Mouse (Mus musculus) midbrain, embryonic 10.5 days (tissue): ENCODE measurements around the gene Akr1d1. TPM values are rescaled to one million over a fixed set of nuclear protein-coding genes. Genes with fewer than 3 reads are reported as not detected.

ENCODE experiments used
- DNase-seq: peaks from one replicate; pipeline ENCODE4 v3.0.0-alpha.2; 2017; ENCODE audit warnings: low spot score
- H3K27ac ChIP-seq: fragments of 300-500 bp; sonication (generic); replicated peaks from 2 replicates; pipeline ENCODE4 v1.5.1; 2016; ENCODE audit warnings: mild to moderate bottlenecking
- H3K27me3 ChIP-seq: fragments of 300-500 bp; sonication (generic); 2 replicates; pipeline ENCODE4 v1.6.1; 2016; ENCODE audit warnings: low read depth, mild to moderate bottlenecking; ENCODE audit not compliant: poor library complexity, severe bottlenecking
- H3K36me3 ChIP-seq: fragments of 300-500 bp; sonication (generic); 2 replicates; pipeline ENCODE4 v1.6.1; 2016; ENCODE audit warnings: mild to moderate bottlenecking, moderate library complexity
- H3K4me1 ChIP-seq: fragments of 300-500 bp; sonication (generic); 2 replicates; pipeline ENCODE4 v1.6.1; 2016
- H3K4me3 ChIP-seq: fragments of 300-500 bp; sonication (generic); 2 replicates; pipeline ENCODE4 v1.5.1; 2016; ENCODE audit warnings: mild to moderate bottlenecking, moderate library complexity
- H3K9me3 ChIP-seq: fragments of 300-500 bp; sonication (generic); replicated peaks from 2 replicates; pipeline ENCODE4 v1.6.1; 2016; ENCODE audit warnings: mild to moderate bottlenecking
- WGBS: fragments of 180-500 bp; shearing (Covaris S2); methylation state at CpG from one replicate; pipeline ENCODE4 v1.1.7; 2016; 5-methylcytosine and 5-hydroxymethylcytosine counted together
- polyA plus RNA-seq: library from polyadenylated mRNA; unstranded; fragments of >200 nt; fragmentation: Nextera tagmentation; extraction: Ambion mirVana; gene quantifications from 2 replicates; pipeline ENCODE4 v1.2.1, GENCODE M21; 2016

The Akr1d1 gene
- polyA plus RNA-seq, 1 experiment from 2014 or later, result not detected

- no peak overlapping the region for H3K4me3 ChIP-seq
- no peak overlapping the region for H3K27ac ChIP-seq
- H3K36me3 ChIP-seq, result no peaks in the 10 kb centered on the region
- DNase-seq, result no peak
- no peaks in the 10 kb centered on the region for H3K9me3 ChIP-seq
- no peaks in the 10 kb centered on the region for H3K27me3 ChIP-seq
- H3K4me1 ChIP-seq, result no peaks in the 10 kb centered on the region
- WGBS, result 89% methylated on average over 3 of the region's 3 CpGs
Observed at GRCm38 (mm10) chr6:37536831-37537230, 6.9 kb downstream of the Akr1d1 start.

- Histone ChIP-seq H3K9me3 (no peaks in the 10 kb centered on the region), H3K4me3 (no peak overlapping the region), H3K27me3 (no peaks in the 10 kb centered on the region), H3K4me1 (no peaks in the 10 kb centered on the region), H3K36me3 (no peaks in the 10 kb centered on the region), H3K27ac (no peak overlapping the region)
- WGBS, result 91% methylated on average over 3 of the region's 3 CpGs
- no peak for DNase-seq
Observed at GRCm38 (mm10) chr6:37537801-37538200, 7.8 kb downstream of the Akr1d1 start.

- Histone ChIP-seq H3K36me3 (no peaks in the 10 kb centered on the region), H3K4me1 (no peaks in the 10 kb centered on the region), H3K4me3 (no peak overlapping the region), H3K27me3 (no peaks in the 10 kb centered on the region), H3K27ac (no peak overlapping the region), H3K9me3 (no peaks in the 10 kb centered on the region)
- no peak for DNase-seq
- 81% methylated on average over 5 of the region's 5 CpGs for WGBS
Observed at GRCm38 (mm10) chr6:37538792-37539191, 8.8 kb downstream of the Akr1d1 start.

GRCm38 (mm10) chr6:37539403-37539802 lies 9.4 kb downstream of the Akr1d1 start:
- H3K9me3 ChIP-seq, result no peaks in the 10 kb centered on the region
- no peaks in the 10 kb centered on the region for H3K27me3 ChIP-seq
- H3K4me3 ChIP-seq, result no peak overlapping the region
- H3K4me1 ChIP-seq, result no peaks in the 10 kb centered on the region
- WGBS, result 91% methylated on average over 9 of the region's 9 CpGs
- no peak for DNase-seq
- H3K27ac ChIP-seq, result no peak overlapping the region
- no peaks in the 10 kb centered on the region for H3K36me3 ChIP-seq

GRCm38 (mm10) chr6:37540113-37540512 lies 10.1 kb downstream of the Akr1d1 start:
- WGBS, result 73% methylated on average over 3 of the region's 3 CpGs
- Histone ChIP-seq H3K4me1 (no peaks in the 10 kb centered on the region), H3K9me3 (no peaks in the 10 kb centered on the region), H3K36me3 (no peaks in the 10 kb centered on the region), H3K27ac (no peak overlapping the region), H3K27me3 (no peaks in the 10 kb centered on the region), H3K4me3 (no peak overlapping the region)
- DNase-seq, result no peak

- Histone ChIP-seq H3K27me3 (no peaks in the 10 kb centered on the region), H3K9me3 (no peaks in the 10 kb centered on the region), H3K36me3 (no peaks in the 10 kb centered on the region), H3K4me1 (no peaks in the 10 kb centered on the region), H3K27ac (no peak overlapping the region), H3K4me3 (no peak overlapping the region)
- DNase-seq, result no peak
- 89% methylated on average over 3 of the region's 3 CpGs for WGBS
Observed at GRCm38 (mm10) chr6:37541171-37541570, 11.2 kb downstream of the Akr1d1 start.

- WGBS, result 91% methylated on average over 3 of the region's 3 CpGs
- Histone ChIP-seq H3K36me3 (no peaks in the 10 kb centered on the region), H3K27me3 (no peaks in the 10 kb centered on the region), H3K9me3 (no peaks in the 10 kb centered on the region), H3K4me3 (no peak overlapping the region), H3K27ac (no peak overlapping the region), H3K4me1 (no peaks in the 10 kb centered on the region)
- no peak for DNase-seq
Observed at GRCm38 (mm10) chr6:37542145-37542544, 12.2 kb downstream of the Akr1d1 start.

GRCm38 (mm10) chr6:37552760-37553159 lies 22.8 kb downstream of the Akr1d1 start:
- 88% methylated on average over 2 of the region's 2 CpGs for WGBS
- no peaks in the 10 kb centered on the region for H3K36me3 ChIP-seq
- H3K27ac ChIP-seq, result no peak overlapping the region
- no peak overlapping the region for H3K4me3 ChIP-seq
- no peaks in the 10 kb centered on the region for H3K27me3 ChIP-seq
- H3K4me1 ChIP-seq, result no peaks in the 10 kb centered on the region
- no peak for DNase-seq
- H3K9me3 ChIP-seq, result no peaks in the 10 kb centered on the region

GRCm38 (mm10) chr6:37553926-37554325 lies 24.0 kb downstream of the Akr1d1 start:
- no peaks in the 10 kb centered on the region for H3K9me3 ChIP-seq
- WGBS, result 84% methylated on average over 3 of the region's 3 CpGs
- no peaks in the 10 kb centered on the region for H3K36me3 ChIP-seq
- H3K4me1 ChIP-seq, result no peaks in the 10 kb centered on the region
- no peak overlapping the region for H3K4me3 ChIP-seq
- no peak overlapping the region for H3K27ac ChIP-seq
- H3K27me3 ChIP-seq, result no peaks in the 10 kb centered on the region
- DNase-seq, result no peak

GRCm38 (mm10) chr6:37554327-37554726 lies 24.4 kb downstream of the Akr1d1 start:
- Histone ChIP-seq H3K4me1 (no peaks in the 10 kb centered on the region), H3K9me3 (no peaks in the 10 kb centered on the region), H3K27ac (no peak overlapping the region), H3K4me3 (no peak overlapping the region), H3K27me3 (no peaks in the 10 kb centered on the region), H3K36me3 (no peaks in the 10 kb centered on the region)
- 82% methylated on average over 1 of the region's 1 CpGs for WGBS
- DNase-seq, result no peak

- Histone ChIP-seq H3K27me3 (no peaks in the 10 kb centered on the region), H3K27ac (no peak overlapping the region), H3K9me3 (no peaks in the 10 kb centered on the region), H3K4me3 (no peak overlapping the region), H3K36me3 (no peaks in the 10 kb centered on the region), H3K4me1 (no peaks in the 10 kb centered on the region)
- WGBS, result 91% methylated on average over 3 of the region's 3 CpGs
- no peak for DNase-seq
Observed at GRCm38 (mm10) chr6:37563861-37564260, 33.9 kb downstream of the Akr1d1 start.

GRCm38 (mm10) chr6:37567363-37567762 lies 37.4 kb downstream of the Akr1d1 start:
- no peak overlapping the region for H3K4me3 ChIP-seq
- H3K27me3 ChIP-seq, result no peaks in the 10 kb centered on the region
- WGBS, result 89% methylated on average over 1 of the region's 1 CpGs
- H3K4me1 ChIP-seq, result no peaks in the 10 kb centered on the region
- no peak for DNase-seq
- H3K36me3 ChIP-seq, result no peaks in the 10 kb centered on the region
- no peaks in the 10 kb centered on the region for H3K9me3 ChIP-seq
- no peak overlapping the region for H3K27ac ChIP-seq

- H3K36me3 ChIP-seq, result no peaks in the 10 kb centered on the region
- no peaks in the 10 kb centered on the region for H3K4me1 ChIP-seq
- no peak overlapping the region for H3K27ac ChIP-seq
- WGBS, result 67% methylated on average over 1 of the region's 1 CpGs
- DNase-seq, result no peak
- no peaks in the 10 kb centered on the region for H3K9me3 ChIP-seq
- no peak overlapping the region for H3K4me3 ChIP-seq
- no peaks in the 10 kb centered on the region for H3K27me3 ChIP-seq
Observed at GRCm38 (mm10) chr6:37571939-37572338, 42.0 kb downstream of the Akr1d1 start.

GRCm38 (mm10) chr6:37572935-37573334 lies 43.0 kb downstream of the Akr1d1 start:
- H3K4me1 ChIP-seq, result no peaks in the 10 kb centered on the region
- 87% methylated on average over 2 of the region's 2 CpGs for WGBS
- no peak overlapping the region for H3K4me3 ChIP-seq
- H3K9me3 ChIP-seq, result no peaks in the 10 kb centered on the region
- DNase-seq, result no peak
- no peaks in the 10 kb centered on the region for H3K36me3 ChIP-seq
- no peaks in the 10 kb centered on the region for H3K27me3 ChIP-seq
- no peak overlapping the region for H3K27ac ChIP-seq
